Mouse (Mus musculus) thymus, adult 2 months (tissue): ENCODE measurements at regions not wholly inside any gene's neighbourhood (a gene's known extent, or its start where the extent isn't known, plus 50 kb on each side); places are given as distances from the start of the nearest gene placed in this dataset.

Experiments used
- DNase-seq: peaks from one replicate; pipeline ENCODE4 v3.0.0; 2021
- H3K27ac ChIP-seq: fragments of 200-500 bp; 2 replicates; pipeline ENCODE4 v1.5.1; 2012; ENCODE audit warnings: low read length, control low read depth; ENCODE audit not compliant: control insufficient read depth, insufficient read depth
- H3K27me3 ChIP-seq: fragments of 200-500 bp; 2 replicates; pipeline ENCODE4 v1.6.1; 2012; ENCODE audit warnings: mild to moderate bottlenecking, low read length, moderate library complexity, mixed read lengths; ENCODE audit not compliant: control insufficient read depth, insufficient read depth
- H3K36me3 ChIP-seq: fragments of 200-500 bp; 2 replicates; pipeline ENCODE4 v1.6.1; 2012; ENCODE audit warnings: mild to moderate bottlenecking, low read length, moderate library complexity; ENCODE audit not compliant: control insufficient read depth, insufficient read depth
- H3K4me1 ChIP-seq: fragments of 200-500 bp; replicated peaks from 2 replicates; pipeline ENCODE4 v1.6.1; 2012; ENCODE audit warnings: low read length; ENCODE audit not compliant: control insufficient read depth, insufficient read depth
- H3K4me3 ChIP-seq: fragments of 200-500 bp; 2 replicates; pipeline ENCODE4 v1.5.1; 2012; ENCODE audit warnings: mild to moderate bottlenecking, low read length, control low read depth, moderate library complexity; ENCODE audit not compliant: control insufficient read depth, insufficient read depth
- CTCF ChIP-seq: fragments of 200-500 bp; IDR thresholded peaks from 2 replicates; pipeline ENCODE4 v1.5.1; 2012; ENCODE audit warnings: mild to moderate bottlenecking, control low read depth, low read length, moderate library complexity, borderline replicate concordance; ENCODE audit not compliant: control insufficient read depth, poor library complexity, insufficient read depth; ENCODE audit errors: extremely low read depth
- POLR2A ChIP-seq: fragments of 200-500 bp; IDR thresholded peaks from 2 replicates; pipeline ENCODE4 v1.6.1; 2012; ENCODE audit warnings: mild to moderate bottlenecking, low read length, control low read depth, moderate library complexity; ENCODE audit not compliant: control insufficient read depth, poor library complexity, insufficient read depth; ENCODE audit errors: extremely low read depth
- WGBS: fragments of 180-500 bp; shearing (Covaris S2); methylation state at CpG from one replicate; pipeline ENCODE4 v1.1.7; 2018; 5-methylcytosine and 5-hydroxymethylcytosine counted together

GRCm38 (mm10) chr12:25379016-25379415, 282.1 kb upstream of the Id2 start:
- no peaks in the 10 kb centered on the region for H3K36me3 ChIP-seq
- no peak overlapping the region for H3K4me3 ChIP-seq
- H3K27me3 ChIP-seq: no peaks in the 10 kb centered on the region
- H3K27ac ChIP-seq: no peak overlapping the region
- 96% methylated on average over 9 of the region's 9 CpGs for WGBS
- TF ChIP-seq CTCF (no peak), POLR2A (no peak)
- no peaks in the 10 kb centered on the region for H3K4me1 ChIP-seq
- no peak for DNase-seq

GRCm38 (mm10) chr12:25378036-25378645, 281.2 kb upstream of the Id2 start:
- Histone ChIP-seq H3K27ac (no peak overlapping the region), H3K4me3 (no peak overlapping the region), H3K36me3 (no peaks in the 10 kb centered on the region), H3K4me1 (no peaks in the 10 kb centered on the region), H3K27me3 (no peaks in the 10 kb centered on the region)
- WGBS: 92% methylated on average over 6 of the region's 6 CpGs
- no peak for DNase-seq
- no peak for TF ChIP-seq POLR2A
- TF ChIP-seq CTCF: no peak

- H3K36me3 ChIP-seq: no peaks in the 10 kb centered on the region
- TF ChIP-seq CTCF (no peak), POLR2A (no peak)
- DNase-seq: no peak
- no peaks in the 10 kb centered on the region for H3K27me3 ChIP-seq
- 92% methylated on average over 8 of the region's 8 CpGs for WGBS
- no peak overlapping the region for H3K4me3 ChIP-seq
- no peak overlapping the region for H3K27ac ChIP-seq
- H3K4me1 ChIP-seq: no peaks in the 10 kb centered on the region
Measured at GRCm38 (mm10) chr12:25376451-25376850, 279.5 kb upstream of the Id2 start.

- no peaks in the 10 kb centered on the region for H3K36me3 ChIP-seq
- TF ChIP-seq POLR2A (no peak), CTCF (no peak)
- no peak overlapping the region for H3K27ac ChIP-seq
- no peaks in the 10 kb centered on the region for H3K4me1 ChIP-seq
- WGBS: 100% methylated on average over 1 of the region's 1 CpGs
- DNase-seq: no peak
- H3K4me3 ChIP-seq: no peak overlapping the region
- no peaks in the 10 kb centered on the region for H3K27me3 ChIP-seq
Measured at GRCm38 (mm10) chr12:25367541-25367940, 270.6 kb upstream of the Id2 start.

- no peak overlapping the region for H3K27ac ChIP-seq
- TF ChIP-seq POLR2A (no peak), CTCF (no peak)
- WGBS: 88% methylated on average over 3 of the region's 3 CpGs
Measured at GRCm38 (mm10) chr12:25365600-25366267, 268.8 kb upstream of the Id2 start.

GRCm38 (mm10) chr12:25364966-25365568, 268.1 kb upstream of the Id2 start:
- Histone ChIP-seq H3K27me3 (no peaks in the 10 kb centered on the region), H3K27ac (no peak overlapping the region), H3K4me1 (no peaks in the 10 kb centered on the region), H3K4me3 (no peak overlapping the region), H3K36me3 (no peaks in the 10 kb centered on the region)
- DNase-seq: no peak
- TF ChIP-seq CTCF (no peak), POLR2A (no peak)
- WGBS: 76% methylated on average over 7 of the region's 7 CpGs

More at GRCm38 (mm10) chr12:25365600-25366267, 268.8 kb upstream of the Id2 start:
- DNase-seq: no peak
- no peaks in the 10 kb centered on the region for H3K36me3 ChIP-seq
- no peaks in the 10 kb centered on the region for H3K27me3 ChIP-seq
- no peaks in the 10 kb centered on the region for H3K4me1 ChIP-seq
- no peak overlapping the region for H3K4me3 ChIP-seq
